Mouse (Mus musculus) thymus, postnatal 0 days (tissue): ENCODE results near the gene AC134908.4. TPM values are rescaled to one million over a fixed set of nuclear protein-coding genes. Genes with fewer than 3 reads are reported as not detected.

ENCODE experiments used
- DNase-seq: peaks from one replicate; pipeline ENCODE4 v3.0.0-alpha.2; 2015; ENCODE audit warnings: low spot score
- polyA plus RNA-seq: library from polyadenylated mRNA; unstranded; fragments of >200 nt; fragmentation: Nextera tagmentation; extraction: Ambion mirVana; gene quantifications from 2 replicates; pipeline ENCODE4 v1.2.1, GENCODE M21; 2015

The AC134908.4 gene
- polyA plus RNA-seq: not detected in 2 replicates

GRCm38 (mm10) chr17:25795609-25796092 is at the start of gene AC134908.4:
Gene AC134908.4, minus strand, starts transcription at chr17:25795659.
- DNase-seq: no peak

- DNase-seq: peak; percentile 97
Measured at GRCm38 (mm10) chr17:25844396-25844901, 49.0 kb upstream of the AC134908.4 start, which contains the start of gene Rhot2. Gene Rhot2, minus strand, starts transcription at chr17:25844851.

- DNase-seq: no peak
Measured at GRCm38 (mm10) chr17:25843636-25844395, 48.4 kb upstream of the AC134908.4 start.

- no peak for DNase-seq
Measured at GRCm38 (mm10) chr17:25843122-25843521, 47.7 kb upstream of the AC134908.4 start.

- DNase-seq: no peak
Measured at GRCm38 (mm10) chr17:25842509-25842908, 47.0 kb upstream of the AC134908.4 start.

GRCm38 (mm10) chr17:25841117-25841880 is 45.8 kb upstream of the AC134908.4 start, which contains the start of gene Gm20683:
Gene Gm20683, minus strand, starts transcription at chr17:25841763.
- DNase-seq: no peak

- no peak for DNase-seq
Measured at GRCm38 (mm10) chr17:25840519-25840918, 45.1 kb upstream of the AC134908.4 start.

GRCm38 (mm10) chr17:25839455-25840235 is 44.2 kb upstream of the AC134908.4 start:
- DNase-seq: no peak

- DNase-seq: no peak
Measured at GRCm38 (mm10) chr17:25838904-25839303, 43.4 kb upstream of the AC134908.4 start.

GRCm38 (mm10) chr17:25837533-25837932 is 42.1 kb upstream of the AC134908.4 start:
- DNase-seq: no peak

GRCm38 (mm10) chr17:25837076-25837410 is 41.6 kb upstream of the AC134908.4 start, which contains the start of gene Rhbdl1:
Gene Rhbdl1, minus strand, starts transcription at chr17:25837295.
- peak; percentile 59 for DNase-seq

- DNase-seq: no peak
Measured at GRCm38 (mm10) chr17:25836397-25837075, 41.1 kb upstream of the AC134908.4 start.

GRCm38 (mm10) chr17:25835816-25836215 is 40.4 kb upstream of the AC134908.4 start:
- no peak for DNase-seq

- DNase-seq: no peak
Measured at GRCm38 (mm10) chr17:25835301-25835700, 39.8 kb upstream of the AC134908.4 start.

- no peak for DNase-seq
Measured at GRCm38 (mm10) chr17:25834595-25835222, 39.2 kb upstream of the AC134908.4 start.

- no peak for DNase-seq
Measured at GRCm38 (mm10) chr17:25833961-25834594, 38.6 kb upstream of the AC134908.4 start.

- DNase-seq: no peak
Measured at GRCm38 (mm10) chr17:25833291-25833663, 37.8 kb upstream of the AC134908.4 start, which contains the start of gene Stub1. Gene Stub1, minus strand, starts transcription at chr17:25833404.

- peak; percentile 98 for DNase-seq
Measured at GRCm38 (mm10) chr17:25832436-25833290, 37.2 kb upstream of the AC134908.4 start.
